Mouse (Mus musculus) CD4-positive, CD25-positive, alpha-beta regulatory T cell, adult 9 weeks (primary cell): ENCODE measurements around the gene Esp15. TPM values are rescaled to one million over a fixed set of nuclear protein-coding genes. Genes with fewer than 3 reads are reported as not detected.

Experiments
- polyA plus RNA-seq: library from polyadenylated mRNA; unstranded; fragments of 100-300 nt; shearing (Covaris generic); gene quantifications from one replicate; pipeline ENCODE4 v1.2.1, GENCODE M21; 2017

Esp15 gene
- not detected for polyA plus RNA-seq

DNA sequence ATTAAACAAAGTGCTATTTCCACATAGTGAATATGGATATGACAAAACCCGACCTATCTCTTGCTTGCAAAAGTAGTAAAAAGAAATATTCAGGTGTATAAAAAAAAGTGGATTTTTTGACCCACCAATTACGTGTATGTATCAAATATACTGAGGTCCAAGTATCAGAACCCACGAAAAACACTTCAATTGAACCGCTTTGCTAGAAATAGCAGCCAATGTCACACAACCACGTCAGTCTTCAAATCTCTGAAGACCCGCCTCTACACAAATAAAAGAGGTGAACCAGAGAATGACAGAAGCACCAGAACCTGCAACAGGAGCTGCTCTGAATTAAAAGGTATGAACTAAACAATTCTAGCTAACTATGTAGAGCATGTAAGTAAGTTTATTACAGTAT lies at the start of gene Esp15:
Gene Esp15 (plus strand): TSS at position 301 of the 400 bp plus-strand sequence.

Other genes with a start within 250 kb of the Esp15 start
- not detected for gene Esp18, start 234.6 kb upstream of the Esp15 start, polyA plus RNA-seq
- gene Esp16, start 104.8 kb upstream of the Esp15 start, polyA plus RNA-seq, result not detected